Mouse (Mus musculus): Measurements from ENCODE around the gene Safb. TPM values are rescaled to one million over a fixed set of nuclear protein-coding genes. Genes with fewer than 3 reads are reported as not detected.
A peak's percentile ranks its signal among the peaks of the same experiment; 100 is the strongest.

Gene Safb
- polyA plus RNA-seq, 1 experiment from 2014 or later = 125 TPM

DNA sequence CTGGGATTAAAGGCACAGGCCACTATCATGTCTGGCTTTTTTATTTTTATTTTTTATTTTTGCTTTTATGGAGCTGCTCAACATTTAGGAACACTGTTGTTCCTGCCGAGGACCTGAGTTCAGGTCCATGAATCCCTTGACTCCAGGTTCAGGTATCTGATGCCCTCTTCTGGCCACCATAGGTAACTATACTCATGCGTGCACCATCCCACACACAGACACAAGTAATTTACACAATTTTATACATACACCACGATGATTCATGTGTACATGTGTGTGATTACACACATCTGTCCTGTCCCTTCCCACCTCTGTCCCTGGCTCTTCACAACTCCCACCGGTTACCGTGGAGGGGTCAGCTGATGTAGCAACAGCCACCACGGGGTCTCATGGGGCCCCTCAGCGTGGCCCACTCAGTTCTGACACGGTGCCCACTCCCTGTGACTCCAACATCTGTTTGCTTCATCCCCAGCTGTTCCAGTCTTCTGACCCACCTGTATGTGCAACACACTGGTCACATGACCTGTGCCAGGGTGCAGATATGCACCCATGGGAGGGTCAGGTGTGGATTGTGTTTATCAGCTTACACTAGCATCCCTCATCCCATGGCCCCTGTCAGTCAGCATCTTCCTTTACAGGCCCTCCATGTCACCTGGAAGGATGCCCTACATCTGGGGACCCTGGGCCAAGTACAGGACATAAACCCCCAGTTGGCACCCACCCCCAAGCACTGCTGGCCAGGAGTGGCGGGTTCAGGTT lies 36.6 kb upstream of the Safb start:
- H3K27me3 ChIP-seq = no peaks in the 10 kb centered on the region
- ATAC-seq (replicated peaks; ENCODE audit: low FRiP score) = no peak
- no peak overlapping the region for H3K27ac ChIP-seq
- H3K36me3 ChIP-seq = no peaks in the 10 kb centered on the region
- no peak overlapping the region for H3K9ac ChIP-seq
- peaks cover 9% of the 10 kb centered on the region; the same call in 1 of the 2 replicates for H3K4me1 ChIP-seq
- H3K9me3 ChIP-seq (replicated peaks) = no peaks in the 10 kb centered on the region
- H3K4me2 ChIP-seq = no peak overlapping the region
- H3K4me3 ChIP-seq (replicated peaks) = no peak overlapping the region
- WGBS = 69% methylated on average over 9 of the region's 9 CpGs

DNA sequence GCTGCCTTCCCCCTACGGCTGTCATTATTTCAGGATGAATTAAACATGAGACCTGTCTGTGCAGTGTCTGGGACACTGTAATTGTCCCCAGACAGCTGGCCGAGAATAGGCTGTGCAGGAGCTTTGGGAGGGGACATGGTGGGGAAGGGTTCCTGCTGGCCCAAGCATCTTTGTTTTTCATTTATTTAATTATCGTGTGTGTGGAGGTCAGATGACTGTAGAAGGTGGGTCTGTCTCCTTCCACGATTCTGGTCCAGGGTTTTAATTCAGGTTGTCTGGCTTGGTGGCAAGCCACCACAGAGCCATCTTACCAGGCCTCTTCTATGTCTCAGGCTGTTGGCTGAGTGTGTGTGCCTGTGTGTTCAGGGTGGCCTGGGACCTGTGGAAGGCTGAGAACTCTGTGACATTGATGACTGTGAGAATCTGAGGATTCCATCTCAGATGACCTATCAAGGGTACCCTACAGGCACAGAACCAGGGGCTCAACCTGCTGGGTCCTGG lies 36.0 kb upstream of the Safb start:
- no peaks in the 10 kb centered on the region for H3K9me3 ChIP-seq (replicated peaks)
- H3K27ac ChIP-seq = no peak overlapping the region
- no peak for ATAC-seq (replicated peaks; ENCODE audit: low FRiP score)
- H3K4me1 ChIP-seq = peaks cover 9% of the 10 kb centered on the region; the same call in 1 of the 2 replicates
- H3K36me3 ChIP-seq = no peaks in the 10 kb centered on the region
- 58% methylated on average over 4 of the region's 4 CpGs for WGBS
- no peak overlapping the region for H3K9ac ChIP-seq
- H3K4me3 ChIP-seq (replicated peaks) = no peak overlapping the region
- H3K27me3 ChIP-seq = no peaks in the 10 kb centered on the region
- H3K4me2 ChIP-seq = no peak overlapping the region

DNA sequence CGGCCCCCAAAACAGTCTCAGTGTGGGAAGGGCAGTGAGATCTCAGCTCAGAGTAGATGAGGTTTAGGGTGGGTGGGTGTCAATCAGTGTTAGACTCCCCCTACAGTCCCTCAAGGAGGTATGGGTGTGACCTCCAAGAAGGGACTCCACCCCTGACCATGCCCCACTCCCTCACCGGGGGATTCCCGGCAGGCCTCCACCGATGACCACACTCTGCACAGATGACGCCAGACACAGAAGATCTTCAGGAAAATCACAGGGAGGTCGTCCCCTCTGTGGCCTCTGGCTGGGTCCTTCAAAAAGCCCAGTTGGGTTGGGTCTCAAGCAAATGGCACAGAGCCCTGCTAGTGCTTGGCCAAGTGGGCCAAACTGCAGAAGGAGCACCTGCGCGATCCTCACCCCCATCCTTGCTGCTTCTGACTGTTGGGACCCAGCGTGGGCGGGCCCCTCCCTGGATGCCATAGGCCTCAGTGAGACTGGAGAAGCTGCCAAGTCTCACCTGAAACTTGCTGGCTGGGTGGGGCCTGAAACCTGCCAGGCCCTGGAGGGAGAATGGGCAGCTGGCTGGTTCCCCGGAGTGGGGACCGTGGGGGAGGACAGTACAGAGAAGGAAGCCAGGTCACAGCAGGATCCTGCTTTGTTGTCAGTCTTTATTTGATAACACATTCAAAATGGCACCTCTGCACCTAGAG lies 33.7 kb upstream of the Safb start:
- Histone ChIP-seq H3K4me3 (replicated peaks) (no peak overlapping the region), H3K4me1 (peaks cover 9% of the 10 kb centered on the region; the same call in 1 of the 2 replicates), H3K4me2 (no peak overlapping the region), H3K27ac (no peak overlapping the region), H3K36me3 (no peaks in the 10 kb centered on the region), H3K9me3 (replicated peaks) (no peaks in the 10 kb centered on the region), H3K9ac (no peak overlapping the region), H3K27me3 (no peaks in the 10 kb centered on the region)
- WGBS = 69% methylated on average over 12 of the region's 12 CpGs
- ATAC-seq (replicated peaks; ENCODE audit: low FRiP score) = no peak

DNA sequence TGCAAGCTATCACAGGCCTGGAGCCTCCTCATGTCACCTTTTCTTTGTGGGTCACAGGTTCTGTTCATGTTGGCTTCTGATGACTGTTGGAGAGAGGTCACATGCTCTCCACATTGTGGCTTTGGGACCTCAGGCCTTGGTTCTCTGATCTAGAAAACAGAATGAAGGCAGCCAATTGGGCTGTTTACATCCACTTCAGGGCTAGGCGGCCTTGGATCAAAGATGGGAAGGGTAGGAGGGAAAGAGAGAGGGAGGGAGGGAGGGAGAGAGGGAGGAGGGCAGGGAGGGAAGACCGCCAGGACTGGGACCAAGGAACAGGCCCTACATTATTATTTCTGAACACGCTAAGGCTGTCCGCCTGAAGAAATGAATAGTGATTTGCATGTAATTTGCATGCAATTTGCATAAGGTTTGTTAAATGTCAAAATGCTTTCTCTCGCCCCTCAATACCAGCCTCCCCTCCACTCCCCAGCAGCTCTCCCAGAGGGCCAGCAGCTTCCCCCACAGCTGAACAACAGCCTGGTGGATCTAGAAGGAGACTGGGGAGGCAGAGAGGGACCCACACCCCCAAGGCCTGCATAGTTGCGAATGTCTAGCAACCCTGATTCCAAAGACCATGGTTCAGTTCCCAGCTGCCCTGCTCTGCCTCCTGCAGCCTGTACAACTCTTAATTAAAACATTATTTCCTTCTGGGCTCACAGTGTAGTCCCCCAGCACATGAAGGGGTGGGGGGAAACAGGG lies 32.6 kb upstream of the Safb start:
- H3K9me3 ChIP-seq (replicated peaks) = no peaks in the 10 kb centered on the region
- no peaks in the 10 kb centered on the region for H3K36me3 ChIP-seq
- no peak overlapping the region for H3K27ac ChIP-seq
- H3K27me3 ChIP-seq = no peaks in the 10 kb centered on the region
- 77% methylated on average over 6 of the region's 6 CpGs for WGBS
- H3K4me1 ChIP-seq = peaks cover 9% of the 10 kb centered on the region; the same call in 1 of the 2 replicates
- H3K4me3 ChIP-seq (replicated peaks) = no peak overlapping the region
- ATAC-seq (replicated peaks; ENCODE audit: low FRiP score) = no peak
- no peak overlapping the region for H3K9ac ChIP-seq
- no peak overlapping the region for H3K4me2 ChIP-seq

DNA sequence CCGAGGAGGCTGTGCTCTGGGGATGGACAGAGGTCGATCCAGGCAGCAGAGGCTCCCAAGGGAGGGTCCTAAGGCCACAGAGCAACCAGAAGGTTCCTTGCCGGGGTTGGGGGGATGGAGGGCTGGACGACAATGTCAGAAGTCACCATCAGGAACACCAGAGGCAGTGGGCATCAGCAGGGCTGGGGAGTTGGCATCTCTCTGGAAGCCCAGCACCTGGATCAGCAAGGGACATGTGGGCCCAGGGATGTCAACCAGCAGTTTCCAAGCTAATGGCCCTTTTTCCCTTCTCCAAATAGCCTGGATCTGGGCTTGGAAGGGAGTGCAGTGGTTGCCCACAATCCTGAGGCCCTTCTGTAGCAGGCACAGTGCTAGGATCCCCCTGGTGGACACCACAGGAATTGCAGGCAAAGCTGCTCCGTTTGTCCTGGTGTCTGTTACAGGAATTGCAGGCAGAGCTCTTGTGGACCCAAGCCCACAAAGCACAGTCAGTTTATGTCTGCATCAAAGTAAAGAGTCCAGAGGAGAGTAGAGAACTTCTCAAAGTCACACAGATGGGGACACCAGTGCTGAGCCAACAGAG lies 31.8 kb upstream of the Safb start:
- H3K4me2 ChIP-seq = no peak overlapping the region
- H3K36me3 ChIP-seq = no peaks in the 10 kb centered on the region
- 0 out of 2 replicates have a peak, but pooled peaks have one; percentile 23 for ATAC-seq (replicated peaks; ENCODE audit: low FRiP score)
- H3K9ac ChIP-seq = no peak overlapping the region
- H3K9me3 ChIP-seq (replicated peaks) = no peaks in the 10 kb centered on the region
- no peak overlapping the region for H3K4me3 ChIP-seq (replicated peaks)
- WGBS = 64% methylated on average over 5 of the region's 5 CpGs
- H3K27me3 ChIP-seq = no peaks in the 10 kb centered on the region
- H3K4me1 ChIP-seq = peaks cover 9% of the 10 kb centered on the region; the same call in 1 of the 2 replicates
- H3K27ac ChIP-seq = no peak overlapping the region

DNA sequence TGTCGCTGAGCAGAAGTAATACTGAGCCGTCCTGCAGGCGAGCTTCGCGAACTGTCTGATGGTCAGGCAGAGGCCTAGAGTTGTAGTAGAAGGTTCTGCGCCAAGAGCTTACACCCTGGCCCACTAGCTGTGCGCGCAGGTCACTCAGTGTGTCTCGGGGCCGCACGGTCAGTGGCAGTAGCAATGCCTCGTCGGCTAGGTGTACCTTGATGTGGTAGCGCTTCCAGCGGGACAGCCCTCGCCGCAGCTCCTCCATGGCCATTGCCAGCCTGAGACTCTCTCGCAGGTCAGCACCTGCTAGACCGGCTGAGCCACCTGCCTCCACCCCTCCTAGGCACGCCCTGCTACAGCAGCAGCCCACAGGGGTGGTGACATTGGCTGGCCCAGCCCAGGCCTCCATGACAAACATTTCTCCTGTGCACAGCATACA lies 30.5 kb upstream of the Safb start, which contains the start of gene Gm20219:
Gene Gm20219, minus strand, starts transcription at position 266 of the 430 bp plus-strand sequence.
- 73% methylated on average over 20 of the region's 20 CpGs for WGBS
- no peak within 1 kb of the TSS for H3K4me3 ChIP-seq (replicated peaks)
- no peaks in the 10 kb centered on the region for H3K9me3 ChIP-seq (replicated peaks)
- peak; percentile 63 for ATAC-seq (replicated peaks; ENCODE audit: low FRiP score)
- no peak within 1 kb of the TSS for H3K4me2 ChIP-seq
- peaks cover 9% of the 10 kb centered on the region; the same call in 1 of the 2 replicates for H3K4me1 ChIP-seq
- H3K36me3 ChIP-seq = no peaks in the 10 kb centered on the region
- no peaks in the 10 kb centered on the region for H3K27me3 ChIP-seq
- no peak within 1 kb of the TSS for H3K9ac ChIP-seq
- 0 out of 2 replicates have a peak within 1 kb of the TSS, but pooled peaks have one; percentile 38 for H3K27ac ChIP-seq

DNA sequence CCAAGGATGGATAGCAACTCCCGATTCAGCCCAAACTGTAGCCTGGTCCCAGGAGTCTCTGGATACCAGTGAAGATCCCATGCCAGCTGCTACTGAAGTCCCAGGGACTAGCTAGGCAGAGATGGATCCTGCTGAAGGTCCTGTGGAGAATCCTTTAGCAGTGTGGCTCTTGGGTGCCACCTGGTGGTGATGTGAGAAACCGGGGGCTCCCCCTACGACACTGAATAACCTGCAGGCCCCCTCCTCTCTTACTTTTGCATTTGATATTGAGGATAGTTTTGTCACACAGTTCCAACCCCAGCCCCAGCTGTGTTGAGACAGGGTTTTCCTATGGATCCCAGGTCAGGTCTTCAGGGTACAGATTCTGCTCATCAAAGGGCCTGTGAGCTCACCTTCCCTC lies 26.2 kb upstream of the Safb start:
- peak; percentile 65; the same call in 1 of the 2 replicates for ATAC-seq (replicated peaks; ENCODE audit: low FRiP score)
- Histone ChIP-seq H3K9me3 (replicated peaks) (no peaks in the 10 kb centered on the region), H3K4me2 (no peak overlapping the region), H3K27me3 (no peaks in the 10 kb centered on the region), H3K9ac (no peak overlapping the region), H3K4me1 (no peaks in the 10 kb centered on the region), H3K27ac (0 out of 2 replicates have a peak overlapping the region, but pooled peaks have one; percentile 18), H3K4me3 (replicated peaks) (no peak overlapping the region), H3K36me3 (peaks cover 32% of the 10 kb centered on the region)
- 23% methylated on average over 3 of the region's 3 CpGs for WGBS

DNA sequence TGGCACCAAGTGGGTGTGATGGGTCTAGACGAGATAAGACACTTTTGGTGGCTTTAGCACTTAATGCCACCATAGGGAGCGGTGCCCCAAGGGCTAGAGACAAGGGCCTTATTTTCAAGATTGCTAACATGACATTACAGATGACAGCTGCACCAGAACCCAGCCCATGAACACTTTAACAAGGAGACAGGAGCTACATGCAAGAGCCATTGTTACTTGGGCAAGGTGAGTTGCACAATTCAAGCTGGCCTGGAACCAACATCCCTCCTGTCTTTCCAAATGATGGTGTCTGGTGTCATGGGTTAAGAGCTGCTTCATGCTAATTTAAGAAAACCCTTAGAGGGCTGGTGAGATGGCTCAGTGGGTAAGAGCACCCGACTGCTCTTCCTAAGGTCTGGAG lies 25.2 kb upstream of the Safb start:
- 81% methylated on average over 3 of the region's 3 CpGs for WGBS
- H3K9me3 ChIP-seq (replicated peaks) = no peaks in the 10 kb centered on the region
- no peak for ATAC-seq (replicated peaks; ENCODE audit: low FRiP score)

DNA sequence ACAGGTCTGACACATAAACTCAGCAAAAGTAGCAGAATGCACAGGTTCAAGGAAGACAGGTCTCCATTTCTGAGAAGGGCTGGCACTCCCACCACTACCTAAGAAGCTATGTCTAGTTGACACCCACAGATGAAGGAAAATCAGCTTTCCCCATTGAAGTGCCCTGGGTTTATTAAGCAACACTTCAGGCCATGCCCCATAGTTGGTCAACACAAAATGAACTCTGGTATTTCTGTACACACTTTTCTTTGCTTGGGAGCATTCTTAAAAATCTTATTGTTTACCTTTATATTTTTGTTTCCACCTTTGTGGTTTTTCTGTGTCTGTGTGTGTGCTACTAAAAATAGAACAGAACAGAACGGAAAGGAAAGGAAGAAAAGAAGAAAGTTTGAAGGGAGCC lies 24.5 kb upstream of the Safb start:
- Histone ChIP-seq H3K4me1 (no peaks in the 10 kb centered on the region), H3K27ac (no peak overlapping the region), H3K4me2 (no peak overlapping the region), H3K9me3 (replicated peaks) (no peaks in the 10 kb centered on the region), H3K27me3 (no peaks in the 10 kb centered on the region), H3K9ac (no peak overlapping the region), H3K36me3 (peaks cover 49% of the 10 kb centered on the region), H3K4me3 (replicated peaks) (no peak overlapping the region)
- no peak for ATAC-seq (replicated peaks; ENCODE audit: low FRiP score)
- 72% methylated on average over 1 of the region's 1 CpGs for WGBS

More for the DNA sequence above, 25.2 kb upstream of the Safb start:
- Histone ChIP-seq H3K36me3 (peaks cover 41% of the 10 kb centered on the region), H3K9ac (no peak overlapping the region), H3K27ac (no peak overlapping the region), H3K4me3 (replicated peaks) (no peak overlapping the region), H3K4me2 (no peak overlapping the region), H3K27me3 (no peaks in the 10 kb centered on the region), H3K4me1 (no peaks in the 10 kb centered on the region)

DNA sequence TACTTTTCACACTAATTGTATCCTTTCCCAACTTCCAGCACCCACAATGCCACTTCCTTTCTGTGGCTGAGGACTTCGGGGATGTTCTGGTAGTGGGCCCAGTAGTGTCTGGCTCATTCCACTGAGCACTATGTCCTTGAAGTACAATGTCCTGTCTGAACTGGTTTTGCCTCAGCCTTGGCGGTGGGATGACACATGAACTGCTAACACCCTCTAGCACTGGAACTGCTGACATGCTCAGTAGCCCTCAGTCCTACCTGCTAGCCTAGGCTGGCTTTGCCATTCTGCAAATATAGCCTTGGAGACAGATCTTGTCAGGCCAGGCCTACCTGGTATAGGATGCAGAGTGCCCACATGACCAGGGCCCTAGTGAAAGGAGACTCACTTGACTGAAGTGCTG lies 22.8 kb upstream of the Safb start:
- H3K4me1 ChIP-seq = no peaks in the 10 kb centered on the region
- WGBS = 91% methylated on average over 2 of the region's 2 CpGs
- H3K4me3 ChIP-seq (replicated peaks) = no peak overlapping the region
- no peak for ATAC-seq (replicated peaks; ENCODE audit: low FRiP score)
- H3K4me2 ChIP-seq = no peak overlapping the region
- H3K9me3 ChIP-seq (replicated peaks) = no peaks in the 10 kb centered on the region
- H3K27me3 ChIP-seq = no peaks in the 10 kb centered on the region
- peaks cover 66% of the 10 kb centered on the region for H3K36me3 ChIP-seq
- no peak overlapping the region for H3K27ac ChIP-seq
- no peak overlapping the region for H3K9ac ChIP-seq

DNA sequence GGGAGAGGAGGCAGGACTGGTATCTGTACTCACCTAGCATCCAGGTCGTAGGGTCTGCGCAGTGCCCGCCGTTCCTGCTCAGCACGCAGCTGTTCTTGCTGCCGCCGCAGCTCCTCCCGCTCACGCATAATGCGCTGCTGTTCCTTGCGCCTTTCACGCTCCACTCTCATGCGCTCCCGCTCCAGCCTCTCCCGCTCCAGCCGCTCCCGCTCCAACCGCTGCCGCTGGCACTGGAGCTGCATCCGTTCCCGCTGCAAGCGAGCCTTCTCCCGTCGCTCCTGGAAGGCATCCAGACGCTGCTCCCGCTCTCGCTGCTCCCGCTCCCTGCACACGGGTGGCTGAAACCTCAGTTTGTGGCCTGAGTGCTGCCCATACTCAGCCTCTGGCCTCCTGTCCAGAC lies 18.3 kb upstream of the Safb start:
- H3K9me3 ChIP-seq (replicated peaks) = no peaks in the 10 kb centered on the region
- no peak overlapping the region for H3K4me3 ChIP-seq (replicated peaks)
- H3K36me3 ChIP-seq = peaks cover 100% of the 10 kb centered on the region
- H3K4me2 ChIP-seq = no peak overlapping the region
- ATAC-seq (replicated peaks; ENCODE audit: low FRiP score) = no peak
- 95% methylated on average over 29 of the region's 29 CpGs for WGBS
- no peaks in the 10 kb centered on the region for H3K4me1 ChIP-seq
- H3K27me3 ChIP-seq = no peaks in the 10 kb centered on the region
- H3K27ac ChIP-seq = no peak overlapping the region
- no peak overlapping the region for H3K9ac ChIP-seq
